Mouse (Mus musculus) lung, postnatal 25 days (tissue): ENCODE data around the gene Rrp15.

Experiments
- DNase-seq: peaks from one replicate; pipeline ENCODE4 v3.0.0; 2022; ENCODE audit warnings: low spot score

The Rrp15 gene

GRCm38 (mm10) chr1:186714215-186714614 lies 34.9 kb downstream of the Rrp15 start:
- no peak for DNase-seq

GRCm38 (mm10) chr1:186712802-186713471 lies 36.2 kb downstream of the Rrp15 start:
- no peak for DNase-seq

GRCm38 (mm10) chr1:186705915-186706248 lies 43.3 kb downstream of the Rrp15 start, which contains the start of gene Tgfb2:
Gene Tgfb2, minus strand, starts transcription at chr1:186705989.
- no peak for DNase-seq

- peak; percentile 46 for DNase-seq
Observed at GRCm38 (mm10) chr1:186705203-186705914, 43.8 kb downstream of the Rrp15 start.

- no peak for DNase-seq
Observed at GRCm38 (mm10) chr1:186703980-186704701, 45.0 kb downstream of the Rrp15 start.

GRCm38 (mm10) chr1:186703256-186703979 lies 45.7 kb downstream of the Rrp15 start:
- DNase-seq, result no peak

- no peak for DNase-seq
Observed at GRCm38 (mm10) chr1:186702391-186703255, 46.5 kb downstream of the Rrp15 start.

GRCm38 (mm10) chr1:186701206-186701905 lies 47.8 kb downstream of the Rrp15 start:
- DNase-seq, result no peak

- DNase-seq, result no peak
Observed at GRCm38 (mm10) chr1:186700496-186700895, 48.7 kb downstream of the Rrp15 start.

- DNase-seq, result no peak
Observed at GRCm38 (mm10) chr1:186698583-186699338, 50.4 kb downstream of the Rrp15 start.

- no peak for DNase-seq
Observed at GRCm38 (mm10) chr1:186696231-186696630, 52.9 kb downstream of the Rrp15 start.

GRCm38 (mm10) chr1:186695361-186695760 lies 53.8 kb downstream of the Rrp15 start:
- DNase-seq, result no peak

- DNase-seq, result no peak
Observed at GRCm38 (mm10) chr1:186692370-186692769, 56.8 kb downstream of the Rrp15 start.

GRCm38 (mm10) chr1:186691708-186692107 lies 57.5 kb downstream of the Rrp15 start:
- no peak for DNase-seq

GRCm38 (mm10) chr1:186684041-186684440 lies 65.1 kb downstream of the Rrp15 start:
- DNase-seq, result no peak

GRCm38 (mm10) chr1:186682606-186683005 lies 66.6 kb downstream of the Rrp15 start:
- DNase-seq, result no peak

- no peak for DNase-seq
Observed at GRCm38 (mm10) chr1:186677614-186678013, 71.5 kb downstream of the Rrp15 start.

- DNase-seq, result no peak
Observed at GRCm38 (mm10) chr1:186676199-186676598, 73.0 kb downstream of the Rrp15 start.

GRCm38 (mm10) chr1:186675263-186675662 lies 73.9 kb downstream of the Rrp15 start:
- no peak for DNase-seq

GRCm38 (mm10) chr1:186674621-186675020 lies 74.5 kb downstream of the Rrp15 start:
- DNase-seq, result no peak
